Mouse (Mus musculus) hindbrain, embryonic 13.5 days (tissue): ENCODE data around the gene Kdelc2. TPM values are rescaled to one million over a fixed set of nuclear protein-coding genes. Genes with fewer than 3 reads are reported as not detected.

ENCODE experiments used
- ATAC-seq: fragments of 200-750 bp; cut with Nextera tagmentation; 2 replicates; pipeline ENCODE4 v1.8.0; 2017; ENCODE audit warnings: moderate TSS enrichment; ENCODE audit not compliant: low FRiP score
- H3K27ac ChIP-seq: fragments of 300-500 bp; sonication (generic); 2 replicates; pipeline ENCODE4 v1.5.1; 2015; ENCODE audit warnings: inconsistent platforms, mild to moderate bottlenecking, moderate library complexity
- H3K27me3 ChIP-seq: fragments of 300-500 bp; sonication (generic); 2 replicates; pipeline ENCODE4 v1.6.1; 2015; ENCODE audit warnings: mild to moderate bottlenecking, inconsistent platforms
- H3K36me3 ChIP-seq: fragments of 300-500 bp; sonication (generic); 2 replicates; pipeline ENCODE4 v1.6.1; 2015; ENCODE audit warnings: mild to moderate bottlenecking, inconsistent platforms
- H3K4me1 ChIP-seq: fragments of 300-500 bp; sonication (generic); replicated peaks from 2 replicates; pipeline ENCODE4 v1.6.1; 2015; ENCODE audit warnings: inconsistent platforms
- H3K4me2 ChIP-seq: fragments of 300-500 bp; sonication (generic); 2 replicates; pipeline ENCODE4 v1.6.1; 2015; ENCODE audit warnings: inconsistent platforms, mild to moderate bottlenecking, moderate library complexity
- H3K4me3 ChIP-seq: fragments of 300-500 bp; sonication (generic); 2 replicates; pipeline ENCODE4 v1.5.1; 2015; ENCODE audit warnings: mild to moderate bottlenecking, inconsistent platforms
- H3K9ac ChIP-seq: fragments of 300-500 bp; sonication (generic); 2 replicates; pipeline ENCODE4 v1.6.1; 2015; ENCODE audit warnings: mild to moderate bottlenecking, inconsistent platforms
- H3K9me3 ChIP-seq: fragments of 300-500 bp; sonication (generic); 2 replicates; pipeline ENCODE4 v1.6.1; 2016; ENCODE audit warnings: inconsistent platforms
- WGBS: fragments of 180-500 bp; shearing (Covaris S2); methylation state at CpG from one replicate; pipeline ENCODE4 v1.1.7; 2015; 5-methylcytosine and 5-hydroxymethylcytosine counted together
- polyA plus RNA-seq: library from polyadenylated mRNA; unstranded; fragments of >200 nt; fragmentation: Nextera tagmentation; extraction: Ambion mirVana; gene quantifications from 2 replicates; pipeline ENCODE4 v1.2.1, GENCODE M21; 2015

The Kdelc2 gene
- polyA plus RNA-seq, 1 experiment from 2014 or later: 6.6 TPM

DNA sequence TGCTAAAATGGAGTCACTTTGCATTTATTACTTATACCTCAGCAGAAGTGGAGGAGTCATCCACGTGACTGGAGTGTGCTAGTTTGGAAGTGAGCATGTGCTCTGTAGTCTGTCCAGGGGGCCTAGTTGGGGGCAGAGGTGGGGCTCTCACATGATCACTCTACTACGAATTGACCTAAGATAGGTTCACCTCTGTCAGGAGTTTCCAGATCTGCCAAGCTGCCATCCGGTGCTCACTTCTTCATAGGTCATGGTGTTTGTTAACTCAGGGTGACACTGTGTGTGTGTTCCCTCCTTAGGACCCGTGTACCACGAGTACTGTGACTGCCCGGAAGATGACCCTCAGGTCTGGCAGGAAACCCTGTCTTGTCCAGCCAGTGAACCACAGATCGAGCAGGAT, 6.3 kb downstream of the Kdelc2 start:
- WGBS: 75% methylated on average over 7 of the region's 7 CpGs

DNA sequence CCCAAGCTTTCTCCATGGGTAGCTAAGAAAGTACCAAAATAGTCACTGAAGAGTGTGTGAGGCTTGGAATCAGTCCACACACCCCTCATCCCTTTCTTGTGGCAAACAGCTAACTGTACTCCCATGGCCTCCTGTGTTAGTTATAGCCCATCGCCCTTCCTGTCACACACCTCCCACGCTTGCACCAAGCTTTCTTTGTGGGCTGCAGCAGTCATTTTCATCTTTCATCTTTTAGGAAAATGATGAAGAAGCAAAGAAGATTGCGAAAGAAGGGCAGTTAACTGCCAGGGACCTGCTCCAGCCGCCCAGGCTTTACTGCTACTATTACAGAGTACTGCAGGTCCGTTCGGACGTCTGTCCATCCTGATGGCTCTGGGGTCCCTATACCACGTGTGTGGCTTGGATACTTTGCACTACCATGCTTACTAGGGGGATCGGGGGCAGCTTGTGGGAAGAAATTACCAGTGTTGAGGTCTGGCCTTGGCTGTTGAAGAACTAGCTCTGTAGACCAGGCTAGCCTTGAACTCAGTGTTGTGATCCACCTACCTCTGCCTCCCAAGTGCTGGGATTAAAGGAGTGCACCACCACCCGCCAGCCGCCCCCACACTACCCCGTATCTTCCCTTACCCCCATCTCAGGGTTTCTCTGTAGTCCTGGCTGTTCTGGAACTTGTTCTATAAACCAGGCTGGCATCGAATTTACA, 14.0 kb downstream of the Kdelc2 start:
- no peak overlapping the region for H3K27ac ChIP-seq
- no peak for ATAC-seq
- H3K4me3 ChIP-seq: no peak overlapping the region
- no peaks in the 10 kb centered on the region for H3K9me3 ChIP-seq
- H3K9ac ChIP-seq: no peak overlapping the region
- no peaks in the 10 kb centered on the region for H3K27me3 ChIP-seq
- 81% methylated on average over 13 of the region's 13 CpGs for WGBS
- no peak overlapping the region for H3K4me2 ChIP-seq
- H3K36me3 ChIP-seq: no peaks in the 10 kb centered on the region
- peaks cover 11% of the 10 kb centered on the region for H3K4me1 ChIP-seq

More for the DNA sequence above, 6.3 kb downstream of the Kdelc2 start:
- Histone ChIP-seq H3K27me3 (no peaks in the 10 kb centered on the region), H3K9ac (no peak overlapping the region), H3K27ac (no peak overlapping the region), H3K4me1 (0 out of 2 replicates have a peak, but pooled peaks cover 2% of the 10 kb centered on the region), H3K4me3 (no peak overlapping the region), H3K9me3 (no peaks in the 10 kb centered on the region), H3K36me3 (no peaks in the 10 kb centered on the region), H3K4me2 (no peak overlapping the region)
- ATAC-seq: no peak

DNA sequence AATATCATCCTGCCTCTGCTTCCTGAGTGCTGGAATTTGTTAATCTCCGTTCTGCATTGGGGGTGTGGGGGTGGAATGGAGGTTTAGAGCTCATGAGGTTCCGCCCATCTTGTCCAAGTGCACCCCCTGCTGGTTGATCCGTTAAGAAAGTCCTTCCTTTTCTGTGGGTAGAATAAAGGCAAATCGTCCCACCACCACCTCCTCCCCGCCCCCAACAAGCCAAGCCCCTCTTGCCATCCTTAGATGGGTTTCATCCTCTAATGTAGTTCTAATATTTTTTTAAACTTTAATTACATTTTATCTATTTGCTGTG, 14.5 kb downstream of the Kdelc2 start:
- 13% methylated on average over 5 of the region's 5 CpGs for WGBS

GRCm38 (mm10) chr9:53399537-53399936, 15.7 kb downstream of the Kdelc2 start:
- 95% methylated on average over 8 of the region's 8 CpGs for WGBS

More for the DNA sequence above, 14.5 kb downstream of the Kdelc2 start:
- H3K4me3 ChIP-seq: no peak overlapping the region
- no peak overlapping the region for H3K9ac ChIP-seq
- ATAC-seq: no peak
- no peaks in the 10 kb centered on the region for H3K27me3 ChIP-seq
- H3K9me3 ChIP-seq: no peaks in the 10 kb centered on the region
- H3K27ac ChIP-seq: no peak overlapping the region
- H3K4me2 ChIP-seq: no peak overlapping the region
- H3K4me1 ChIP-seq: peaks cover 14% of the 10 kb centered on the region
- H3K36me3 ChIP-seq: no peaks in the 10 kb centered on the region

GRCm38 (mm10) chr9:53400696-53401095, 16.9 kb downstream of the Kdelc2 start:
- H3K36me3 ChIP-seq: no peaks in the 10 kb centered on the region
- 73% methylated on average over 4 of the region's 4 CpGs for WGBS
- H3K9me3 ChIP-seq: no peaks in the 10 kb centered on the region
- no peak for ATAC-seq
- H3K9ac ChIP-seq: no peak overlapping the region
- H3K27ac ChIP-seq: no peak overlapping the region
- no peaks in the 10 kb centered on the region for H3K27me3 ChIP-seq
- H3K4me3 ChIP-seq: no peak overlapping the region
- no peak overlapping the region for H3K4me2 ChIP-seq
- peaks cover 26% of the 10 kb centered on the region for H3K4me1 ChIP-seq

More at GRCm38 (mm10) chr9:53399537-53399936, 15.7 kb downstream of the Kdelc2 start:
- H3K9ac ChIP-seq: no peak overlapping the region
- H3K4me3 ChIP-seq: no peak overlapping the region
- no peaks in the 10 kb centered on the region for H3K27me3 ChIP-seq
- ATAC-seq: no peak
- H3K4me2 ChIP-seq: no peak overlapping the region
- H3K27ac ChIP-seq: no peak overlapping the region
- H3K9me3 ChIP-seq: no peaks in the 10 kb centered on the region
- H3K4me1 ChIP-seq: peaks cover 16% of the 10 kb centered on the region
- H3K36me3 ChIP-seq: no peaks in the 10 kb centered on the region

DNA sequence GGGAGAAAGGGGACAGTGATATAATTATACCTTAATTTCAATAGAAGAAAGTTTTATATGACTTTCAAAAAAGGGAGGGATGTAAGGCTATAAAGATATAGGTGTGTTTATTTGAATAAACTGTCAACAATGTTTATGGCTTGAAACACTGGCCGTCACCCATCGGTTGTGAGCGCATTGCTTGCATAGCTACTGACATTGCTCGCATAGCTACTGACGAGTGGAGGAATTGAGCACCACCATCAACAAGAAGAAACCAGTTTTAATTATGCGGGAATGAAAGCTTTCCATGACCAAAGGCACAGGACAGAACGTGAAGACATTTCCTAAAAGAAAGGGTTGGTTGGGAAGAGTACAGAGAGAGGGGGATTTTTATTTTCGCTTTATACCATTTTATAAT, 17.3 kb downstream of the Kdelc2 start:
- no peaks in the 10 kb centered on the region for H3K9me3 ChIP-seq
- ATAC-seq: no peak
- no peaks in the 10 kb centered on the region for H3K27me3 ChIP-seq
- WGBS: 82% methylated on average over 8 of the region's 8 CpGs
- H3K36me3 ChIP-seq: no peaks in the 10 kb centered on the region
- peaks cover 30% of the 10 kb centered on the region for H3K4me1 ChIP-seq
- H3K9ac ChIP-seq: no peak overlapping the region
- H3K4me3 ChIP-seq: no peak overlapping the region
- H3K27ac ChIP-seq: no peak overlapping the region
- no peak overlapping the region for H3K4me2 ChIP-seq

DNA sequence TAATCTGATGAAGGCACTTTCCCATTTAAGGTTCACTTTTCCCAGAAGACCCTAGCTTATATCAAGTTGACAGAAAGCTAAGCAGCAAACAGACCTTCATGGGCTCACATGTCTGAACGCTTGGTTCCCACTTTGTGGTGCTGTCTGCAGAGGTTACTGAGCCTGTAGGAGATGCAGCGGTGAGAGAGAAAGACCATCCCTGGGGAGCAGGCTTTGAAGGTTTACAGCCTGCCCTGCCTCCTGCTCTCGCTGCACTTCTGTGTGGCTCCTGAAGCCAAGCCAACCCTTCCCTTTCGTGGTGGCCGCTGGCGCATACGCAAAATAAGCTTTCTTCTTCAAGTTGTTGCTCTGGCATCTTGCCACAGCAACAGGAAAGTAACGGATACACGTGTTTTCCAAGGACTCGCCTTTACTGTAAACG, 18.5 kb downstream of the Kdelc2 start, which contains the start of gene 4930550C14Rik:
Gene 4930550C14Rik, plus strand, starts transcription at position 35 of the 421 bp plus-strand sequence.
- Histone ChIP-seq H3K9ac (no peak within 1 kb of the TSS), H3K36me3 (no peaks in the 10 kb centered on the region), H3K27me3 (no peaks in the 10 kb centered on the region), H3K9me3 (no peaks in the 10 kb centered on the region), H3K27ac (peak within 1 kb of the TSS; percentile 62; the same call in 1 of the 2 replicates), H3K4me3 (no peak within 1 kb of the TSS), H3K4me2 (peak within 1 kb of the TSS; percentile 40), H3K4me1 (peaks cover 30% of the 10 kb centered on the region)
- ATAC-seq: no peak
- 22% methylated on average over 11 of the region's 11 CpGs for WGBS

- peak overlapping the region; percentile 40 for H3K4me2 ChIP-seq
- H3K4me3 ChIP-seq: no peak overlapping the region
- H3K27me3 ChIP-seq: no peaks in the 10 kb centered on the region
- no peak; the same call in 1 of the 2 replicates for ATAC-seq
- H3K36me3 ChIP-seq: no peaks in the 10 kb centered on the region
- peaks cover 30% of the 10 kb centered on the region for H3K4me1 ChIP-seq
- 58% methylated on average over 8 of the region's 8 CpGs for WGBS
- H3K9me3 ChIP-seq: no peaks in the 10 kb centered on the region
- H3K9ac ChIP-seq: no peak overlapping the region
- H3K27ac ChIP-seq: peak overlapping the region; percentile 62; the same call in 1 of the 2 replicates
These were observed 19.2 kb downstream of the Kdelc2 start for GRCm38 (mm10) chr9:53402991-53403390.

- no peak for ATAC-seq
- Histone ChIP-seq H3K9me3 (no peaks in the 10 kb centered on the region), H3K9ac (no peak overlapping the region), H3K4me3 (no peak overlapping the region), H3K27me3 (no peaks in the 10 kb centered on the region), H3K4me2 (peak overlapping the region; percentile 56; the same call in 1 of the 2 replicates), H3K4me1 (peaks cover 30% of the 10 kb centered on the region), H3K27ac (peak overlapping the region; percentile 89; the same call in 1 of the 2 replicates), H3K36me3 (no peaks in the 10 kb centered on the region)
- 83% methylated on average over 6 of the region's 6 CpGs for WGBS
These were observed 20.4 kb downstream of the Kdelc2 start for GRCm38 (mm10) chr9:53404050-53404752.

DNA sequence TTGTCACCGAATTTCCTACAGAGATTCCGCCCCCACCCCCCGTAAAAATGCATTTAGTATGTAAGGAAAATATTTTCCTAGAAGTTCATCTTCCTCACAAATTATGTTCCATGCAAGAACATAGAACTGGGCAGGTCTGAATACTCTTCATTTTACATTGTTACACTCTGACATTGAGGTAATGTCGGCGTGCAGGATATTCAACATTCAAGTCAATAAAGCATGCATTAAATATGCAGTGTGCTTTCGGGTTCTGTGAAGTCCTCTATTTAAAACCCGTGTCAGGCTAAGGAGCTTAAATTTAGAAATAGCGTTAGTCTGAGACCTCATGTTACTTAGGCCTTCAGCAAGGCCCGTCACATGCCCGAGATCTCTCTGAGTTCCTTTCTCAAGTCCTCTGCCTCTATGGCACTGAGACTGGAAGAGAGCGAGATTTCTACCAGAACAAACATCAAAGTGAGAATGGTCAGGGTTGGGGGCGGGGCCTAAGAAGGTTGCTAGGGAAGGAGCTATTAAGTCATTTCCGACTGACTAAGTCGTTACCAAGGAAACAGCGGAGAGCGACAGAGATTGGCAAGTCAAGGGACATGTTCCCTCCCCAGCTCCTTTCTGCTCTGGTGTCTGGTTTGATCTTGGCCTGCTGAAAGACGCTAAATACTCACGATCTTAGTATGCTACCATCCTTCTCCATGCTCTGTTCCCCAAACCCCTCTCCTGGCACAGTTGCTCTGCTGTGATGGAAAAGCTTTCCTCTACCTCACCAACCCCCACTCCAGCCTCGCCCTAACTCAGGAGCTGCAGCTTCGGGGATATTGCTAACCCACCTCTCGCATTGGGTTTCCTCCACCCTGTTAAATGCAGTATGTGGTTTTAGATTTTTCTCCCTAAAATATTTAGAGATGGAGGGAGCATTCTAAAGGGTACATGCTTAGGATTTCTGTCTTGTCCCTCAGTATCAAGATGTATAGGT, 21.2 kb downstream of the Kdelc2 start:
- peak; percentile 91 for ATAC-seq
- Histone ChIP-seq H3K4me1 (peaks cover 30% of the 10 kb centered on the region), H3K4me3 (peak overlapping the region; percentile 42), H3K9ac (peak overlapping the region; percentile 66), H3K27me3 (no peaks in the 10 kb centered on the region), H3K4me2 (peak overlapping the region; percentile 56), H3K36me3 (no peaks in the 10 kb centered on the region), H3K27ac (peak overlapping the region; percentile 89), H3K9me3 (no peaks in the 10 kb centered on the region)
- 23% methylated on average over 21 of the region's 21 CpGs for WGBS

DNA sequence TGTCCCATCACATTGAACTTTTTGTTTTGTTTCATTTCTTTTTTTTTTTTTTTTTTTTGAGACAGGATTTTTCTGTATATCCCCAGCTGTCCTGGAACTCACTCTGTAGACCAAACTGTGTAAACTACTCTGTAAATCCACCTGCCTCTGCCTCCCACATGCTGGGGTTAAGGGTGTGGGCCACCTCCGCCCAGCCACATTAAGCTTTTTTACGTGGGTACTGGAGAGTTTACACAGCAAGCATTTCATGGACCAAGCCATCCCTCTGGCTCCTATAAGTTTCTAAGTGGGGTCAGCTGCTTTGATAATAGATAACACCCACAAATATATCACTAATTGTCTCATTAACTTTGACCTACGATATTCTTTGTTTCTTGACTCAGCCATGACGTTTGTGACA, 24.7 kb downstream of the Kdelc2 start:
- H3K4me3 ChIP-seq: no peak overlapping the region
- WGBS: 83% methylated on average over 4 of the region's 4 CpGs
- no peaks in the 10 kb centered on the region for H3K36me3 ChIP-seq
- H3K9me3 ChIP-seq: no peaks in the 10 kb centered on the region
- ATAC-seq: no peak
- H3K4me2 ChIP-seq: no peak overlapping the region
- H3K27ac ChIP-seq: no peak overlapping the region
- H3K27me3 ChIP-seq: no peaks in the 10 kb centered on the region
- peaks cover 16% of the 10 kb centered on the region for H3K4me1 ChIP-seq
- H3K9ac ChIP-seq: no peak overlapping the region

GRCm38 (mm10) chr9:53408953-53409361, 25.1 kb downstream of the Kdelc2 start:
- H3K9me3 ChIP-seq: no peaks in the 10 kb centered on the region
- no peak overlapping the region for H3K27ac ChIP-seq

More at GRCm38 (mm10) chr9:53408953-53409361, 25.1 kb downstream of the Kdelc2 start:
- no peak overlapping the region for H3K9ac ChIP-seq
- peaks cover 16% of the 10 kb centered on the region for H3K4me1 ChIP-seq
- H3K27me3 ChIP-seq: no peaks in the 10 kb centered on the region
- ATAC-seq: no peak
- no peaks in the 10 kb centered on the region for H3K36me3 ChIP-seq
- WGBS: 96% methylated on average over 2 of the region's 2 CpGs
- no peak overlapping the region for H3K4me2 ChIP-seq
- no peak overlapping the region for H3K4me3 ChIP-seq
